Mouse (Mus musculus) brain, embryonic 14.5 days (tissue): ENCODE data around the gene Eqtn. TPM values are rescaled to one million over a fixed set of nuclear protein-coding genes. Genes with fewer than 3 reads are reported as not detected.

Source experiments
- DNase-seq: peaks from one replicate; pipeline ENCODE4 v3.0.0-alpha.2; 2011; ENCODE audit warnings: low read depth
- CTCF ChIP-seq: fragments of 200-500 bp; IDR thresholded peaks from 2 replicates; pipeline ENCODE4 v1.5.1; 2012; ENCODE audit warnings: inconsistent platforms, mild to moderate bottlenecking, moderate library complexity, borderline replicate concordance; ENCODE audit not compliant: insufficient read depth, insufficient read length; ENCODE audit errors: extremely low read depth
- POLR2A ChIP-seq: fragments of 200-500 bp; IDR thresholded peaks from 2 replicates; pipeline ENCODE4 v1.6.1; 2012; ENCODE audit warnings: mild to moderate bottlenecking, inconsistent platforms, borderline replicate concordance; ENCODE audit not compliant: poor library complexity, insufficient read depth, insufficient read length, severe bottlenecking; ENCODE audit errors: extremely low read depth
- polyA plus RNA-seq: library from polyadenylated mRNA; depleted of rRNA; stranded (reverse); fragments of >200 nt; gene quantifications from 2 replicates; pipeline ENCODE4 v1.2.3, GENCODE M21; 2012; rRNA removed

The Eqtn gene
- 0.35 and 0.66 TPM in 2 replicates for polyA plus RNA-seq

- no peak for DNase-seq
- TF ChIP-seq CTCF, result no peak
- TF ChIP-seq POLR2A, result no peak
Observed at GRCm38 (mm10) chr4:94928743-94929142, at the start of gene Eqtn. Gene Eqtn (minus strand): TSS chr4:94928843.

GRCm38 (mm10) chr4:94973321-94973720 is 44.7 kb upstream of the Eqtn start:
- TF ChIP-seq POLR2A (no peak), CTCF (no peak)
- no peak for DNase-seq

- TF ChIP-seq POLR2A (no peak), CTCF (no peak)
- DNase-seq, result no peak
Observed at GRCm38 (mm10) chr4:94952773-94953172, 24.1 kb upstream of the Eqtn start.

GRCm38 (mm10) chr4:94941221-94941855 is 12.7 kb upstream of the Eqtn start:
- TF ChIP-seq POLR2A (no peak), CTCF (no peak)
- no peak for DNase-seq

- TF ChIP-seq POLR2A, result no peak
- no peak for TF ChIP-seq CTCF
- DNase-seq, result no peak
Observed at GRCm38 (mm10) chr4:94901780-94902179, 26.9 kb downstream of the Eqtn start.

GRCm38 (mm10) chr4:94900744-94901143 is 27.9 kb downstream of the Eqtn start:
- DNase-seq, result peak; percentile 18
- TF ChIP-seq POLR2A, result no peak
- no peak for TF ChIP-seq CTCF

Other genes starting within 250 kb of the Eqtn start
- gene Tek, start 189.6 kb downstream of the Eqtn start, polyA plus RNA-seq, result 5.4 and 8.7 TPM in 2 replicates
- 18.6 and 20.0 TPM in 2 replicates for gene Mysm1, start 50.3 kb upstream of the Eqtn start, polyA plus RNA-seq
- gene Jun, start 123.4 kb upstream of the Eqtn start, polyA plus RNA-seq, result 43.3 and 53.1 TPM in 2 replicates